Mouse (Mus musculus) megakaryocyte, embryonic 14.5 days (primary cell): ENCODE results near the gene Tnrc18.

Experiments used
- FLI1 ChIP-seq: IDR thresholded peaks from 2 replicates; pipeline ENCODE4 v1.6.1; 2012; ENCODE audit warnings: low read length, inconsistent platforms, mixed read lengths
- GATA1 ChIP-seq: IDR thresholded peaks from 3 replicates; pipeline ENCODE4 v1.6.1; 2012; ENCODE audit warnings: mixed read lengths, low read length, inconsistent platforms, borderline replicate concordance

DNA sequence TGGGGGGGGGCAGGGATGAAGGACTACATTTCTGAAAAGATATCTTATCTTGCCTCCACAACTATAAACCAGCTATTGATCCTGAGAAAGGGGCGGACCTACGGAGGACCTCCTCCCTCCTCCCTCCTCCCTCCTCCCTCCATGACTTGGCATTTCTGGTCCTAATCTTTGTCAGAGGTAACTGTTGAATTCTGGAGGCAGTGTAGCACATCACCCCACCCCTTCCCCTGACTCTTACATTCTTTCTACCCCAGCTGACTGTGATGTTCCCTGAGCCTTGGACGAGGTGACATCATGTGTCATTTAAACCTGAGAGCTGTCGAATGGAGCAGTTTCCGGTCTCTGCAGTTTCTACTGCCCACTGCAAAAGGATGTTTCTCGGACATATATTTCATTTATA, 36.1 kb upstream of the Tnrc18 start:
- TF ChIP-seq GATA1, result no peak
- no peak for TF ChIP-seq FLI1
